Mouse (Mus musculus) Patski (cell line): ENCODE measurements around the gene Gm3952. TPM values are rescaled to one million over a fixed set of nuclear protein-coding genes. Genes with fewer than 3 reads are reported as not detected.

ENCODE experiments used
- ATAC-seq: fragments of 100-300 bp; one replicate; pipeline ENCODE4 v1.8.0; 2021
- CTCF ChIA-PET: fragments of 350-600 bp; sonication (Branson Sonifier 250); formaldehyde crosslinking; loops from one replicate; lab custom pipeline; 2022; ENCODE audit warnings: inconsistent platforms; lab: Charles Lee
- POLR2A ChIA-PET: fragments of 350-600 bp; sonication (Branson Sonifier 250); formaldehyde crosslinking; loops from one replicate; lab custom pipeline; 2022; ENCODE audit warnings: antibody characterized with exemption, inconsistent platforms; lab: Charles Lee
- DNase-seq: peaks from one replicate; pipeline ENCODE4 v3.0.0-alpha.2; 2011; ENCODE audit warnings: low read depth, low spot score
- H3K27me3 ChIP-seq: fragments of 371-371 bp; one replicate; pipeline ENCODE4 v1.5.1; 2021
- CTCF ChIP-seq: fragments of 100-300 bp; IDR thresholded peaks from one replicate; pipeline ENCODE4 v1.5.1; 2021
- in situ Hi-C: fragments of 300-500 bp; cut with MboI; formaldehyde crosslinking; loops from 3 replicates; pipeline ENCODE4 v1.11.1; 2018; ENCODE audit warnings: low pct_unique_long_range_greater_than_20kb, mixed read lengths
- polyA plus RNA-seq: library from polyadenylated mRNA; unstranded; gene quantifications from one replicate; pipeline ENCODE4 v1.2.3, GENCODE M21; 2021

Gene Gm3952
- polyA plus RNA-seq: not detected

- H3K27me3 ChIP-seq: peaks cover 58% of the 10 kb centered on the region
- CTCF ChIA-PET: no interaction called here
- in situ Hi-C loops: no loop called here
- no peak for ATAC-seq
- POLR2A ChIA-PET: no interaction called here
- DNase-seq: no peak
- TF ChIP-seq CTCF: no peak
Observed at GRCm38 (mm10) chr8:128798594-128798993, at the start of gene Gm3952. Gene Gm3952 (minus strand): TSS chr8:128798694.

- DNase-seq: no peak
- in situ Hi-C loops: no loop called here
- H3K27me3 ChIP-seq: peaks cover 33% of the 10 kb centered on the region
- no peak for TF ChIP-seq CTCF
- CTCF ChIA-PET: no interaction called here
- POLR2A ChIA-PET: no interaction called here
- ATAC-seq: no peak
Observed at GRCm38 (mm10) chr8:128843749-128844148, 45.3 kb upstream of the Gm3952 start.

- ChIA-PET CTCF (no interaction called here), POLR2A (interaction anchor here (1.2 kb wide), 1 partner anchor 15 kb away, joined by 3 read pairs; no protein-coding TSS in a partner anchor)
- in situ Hi-C loops: no loop called here
Observed at GRCm38 (mm10) chr8:128812521-128812920, 14.0 kb upstream of the Gm3952 start.

GRCm38 (mm10) chr8:128735692-128736091, 62.8 kb downstream of the Gm3952 start:
- POLR2A ChIA-PET: no interaction called here
- ATAC-seq: no peak

More at GRCm38 (mm10) chr8:128812521-128812920, 14.0 kb upstream of the Gm3952 start:
- no peak for ATAC-seq
- no peak for DNase-seq
- H3K27me3 ChIP-seq: peaks cover 36% of the 10 kb centered on the region
- TF ChIP-seq CTCF: no peak

GRCm38 (mm10) chr8:128734118-128734517, 64.4 kb downstream of the Gm3952 start:
- no peak for ATAC-seq
- in situ Hi-C loops: no loop called here

More at GRCm38 (mm10) chr8:128735692-128736091, 62.8 kb downstream of the Gm3952 start:
- CTCF ChIA-PET: no interaction called here
- no peak for TF ChIP-seq CTCF
- no peaks in the 10 kb centered on the region for H3K27me3 ChIP-seq
- no peak for DNase-seq
- in situ Hi-C loops: no loop called here

GRCm38 (mm10) chr8:128732254-128732653, 66.2 kb downstream of the Gm3952 start:
- DNase-seq: no peak
- no peak for TF ChIP-seq CTCF
- no peak for ATAC-seq
- ChIA-PET CTCF (interaction anchor here (1.2 to 1.3 kb wide), 2 partner anchors 8 to 26 kb away, joined by 3 to 4 read pairs; no protein-coding TSS in a partner anchor), POLR2A (no interaction called here)
- no peaks in the 10 kb centered on the region for H3K27me3 ChIP-seq
- in situ Hi-C loops: no loop called here

More at GRCm38 (mm10) chr8:128734118-128734517, 64.4 kb downstream of the Gm3952 start:
- no peak for TF ChIP-seq CTCF
- ChIA-PET POLR2A (no interaction called here), CTCF (no interaction called here)
- no peak for DNase-seq
- no peaks in the 10 kb centered on the region for H3K27me3 ChIP-seq

- no peak for DNase-seq
- ChIA-PET POLR2A (no interaction called here), CTCF (no interaction called here)
- H3K27me3 ChIP-seq: no peaks in the 10 kb centered on the region
- ATAC-seq: no peak
- TF ChIP-seq CTCF: no peak
- in situ Hi-C loops: no loop called here
Observed at GRCm38 (mm10) chr8:128727213-128727612, 71.3 kb downstream of the Gm3952 start.

GRCm38 (mm10) chr8:128724819-128725218, 73.7 kb downstream of the Gm3952 start:
- CTCF ChIA-PET: interaction anchor here (0.6 to 1.4 kb wide), 4 partner anchors 8 to 75 kb away, joined by 3 to 4 read pairs (median 4); no protein-coding TSS in a partner anchor
- no peaks in the 10 kb centered on the region for H3K27me3 ChIP-seq
- DNase-seq (no peak), ATAC-seq (no peak)
- TF ChIP-seq CTCF: peak; percentile 76
- in situ Hi-C loops: no loop called here
- POLR2A ChIA-PET: interaction anchor here (0.9 kb wide), 1 partner anchor 40 kb away, joined by 7 read pairs; no protein-coding TSS in a partner anchor

- no peak for TF ChIP-seq CTCF
- ATAC-seq: no peak
- CTCF ChIA-PET: interaction anchor here (16.0 kb wide), 1 partner anchor 64 kb away, joined by 155 read pairs; no protein-coding TSS in a partner anchor
- no peak for DNase-seq
- in situ Hi-C loops: no loop called here
- POLR2A ChIA-PET: interaction anchor here (0.8 kb wide), 1 partner anchor 14 kb away, joined by 4 read pairs; no protein-coding TSS in a partner anchor
- H3K27me3 ChIP-seq: no peaks in the 10 kb centered on the region
Observed at GRCm38 (mm10) chr8:128716184-128716583, 82.3 kb downstream of the Gm3952 start.

- in situ Hi-C loops: no loop called here
- CTCF ChIA-PET: interaction anchor here (0.7 to 16.0 kb wide), 3 partner anchors 13 to 58 kb away, joined by 3 to 155 read pairs (median 10); no protein-coding TSS in a partner anchor
- ATAC-seq: peak; percentile 47
- POLR2A ChIA-PET: interaction anchor here (1.2 kb wide), 1 partner anchor 20 kb away, joined by 3 read pairs; no protein-coding TSS in a partner anchor
- DNase-seq: no peak
- TF ChIP-seq CTCF: peak; percentile 95
- no peaks in the 10 kb centered on the region for H3K27me3 ChIP-seq
Observed at GRCm38 (mm10) chr8:128709261-128709660, 89.2 kb downstream of the Gm3952 start.

GRCm38 (mm10) chr8:128704836-128705235, 93.7 kb downstream of the Gm3952 start:
- DNase-seq: no peak
- ATAC-seq: no peak
- in situ Hi-C loops: no loop called here
- CTCF ChIA-PET: interaction anchor here (16.0 kb wide), 1 partner anchor 53 kb away, joined by 155 read pairs; no protein-coding TSS in a partner anchor
- H3K27me3 ChIP-seq: no peaks in the 10 kb centered on the region
- no peak for TF ChIP-seq CTCF
- POLR2A ChIA-PET: no interaction called here
